Mouse (Mus musculus) midbrain, embryonic 16.5 days (tissue): ENCODE measurements around the gene Lfng. TPM values are rescaled to one million over a fixed set of nuclear protein-coding genes. Genes with fewer than 3 reads are reported as not detected.

Source experiments
- ATAC-seq: fragments of 200-750 bp; cut with Nextera tagmentation; 2 replicates; pipeline ENCODE4 v1.8.0; 2017; ENCODE audit warnings: moderate TSS enrichment
- H3K27ac ChIP-seq: fragments of 300-500 bp; sonication (generic); 2 replicates; pipeline ENCODE4 v1.5.1; 2014; ENCODE audit warnings: mild to moderate bottlenecking, low read length, mixed read lengths
- H3K27me3 ChIP-seq: fragments of 300-500 bp; sonication (generic); 2 replicates; pipeline ENCODE4 v1.6.1; 2014; ENCODE audit warnings: low read depth, low read length, mixed read lengths; ENCODE audit not compliant: control insufficient read depth, insufficient read depth
- H3K36me3 ChIP-seq: fragments of 300-500 bp; sonication (generic); 2 replicates; pipeline ENCODE4 v1.6.1; 2014; ENCODE audit warnings: mild to moderate bottlenecking, low read length, moderate library complexity, mixed read lengths; ENCODE audit not compliant: control insufficient read depth, insufficient read depth
- H3K4me1 ChIP-seq: fragments of 300-500 bp; sonication (generic); 2 replicates; pipeline ENCODE4 v1.6.1; 2014; ENCODE audit warnings: mild to moderate bottlenecking, low read length, mixed read lengths; ENCODE audit not compliant: control insufficient read depth, insufficient read depth
- H3K4me2 ChIP-seq: fragments of 300-500 bp; sonication (generic); 2 replicates; pipeline ENCODE4 v1.6.1; 2014; ENCODE audit warnings: mild to moderate bottlenecking, low read length, mixed read lengths
- H3K4me3 ChIP-seq: fragments of 300-500 bp; sonication (generic); 2 replicates; pipeline ENCODE4 v1.5.1; 2014; ENCODE audit warnings: low read depth, mild to moderate bottlenecking, low read length, moderate library complexity, mixed read lengths
- H3K9ac ChIP-seq: fragments of 300-500 bp; sonication (generic); 2 replicates; pipeline ENCODE4 v1.6.1; 2014; ENCODE audit warnings: low read depth, low read length, mixed read lengths
- H3K9me3 ChIP-seq: fragments of 300-500 bp; sonication (generic); replicated peaks from 2 replicates; pipeline ENCODE4 v1.6.1; 2014; ENCODE audit warnings: mild to moderate bottlenecking, low read length, mixed read lengths; ENCODE audit not compliant: control insufficient read depth, poor library complexity, severe bottlenecking
- WGBS: fragments of 180-500 bp; shearing (Covaris S2); extraction: QIAGEN DNeasy Blood & Tissue Kit; methylation state at CpG from one replicate; pipeline ENCODE4 v1.1.7; 2014; 5-methylcytosine and 5-hydroxymethylcytosine counted together
- polyA plus RNA-seq: library from polyadenylated mRNA; unstranded; fragments of >200 nt; fragmentation: Nextera tagmentation; extraction: Ambion mirVana; gene quantifications from 2 replicates; pipeline ENCODE4 v1.2.1, GENCODE M21; 2015

The Lfng gene
- polyA plus RNA-seq, 1 experiment from 2014 or later: 23.1 TPM

DNA sequence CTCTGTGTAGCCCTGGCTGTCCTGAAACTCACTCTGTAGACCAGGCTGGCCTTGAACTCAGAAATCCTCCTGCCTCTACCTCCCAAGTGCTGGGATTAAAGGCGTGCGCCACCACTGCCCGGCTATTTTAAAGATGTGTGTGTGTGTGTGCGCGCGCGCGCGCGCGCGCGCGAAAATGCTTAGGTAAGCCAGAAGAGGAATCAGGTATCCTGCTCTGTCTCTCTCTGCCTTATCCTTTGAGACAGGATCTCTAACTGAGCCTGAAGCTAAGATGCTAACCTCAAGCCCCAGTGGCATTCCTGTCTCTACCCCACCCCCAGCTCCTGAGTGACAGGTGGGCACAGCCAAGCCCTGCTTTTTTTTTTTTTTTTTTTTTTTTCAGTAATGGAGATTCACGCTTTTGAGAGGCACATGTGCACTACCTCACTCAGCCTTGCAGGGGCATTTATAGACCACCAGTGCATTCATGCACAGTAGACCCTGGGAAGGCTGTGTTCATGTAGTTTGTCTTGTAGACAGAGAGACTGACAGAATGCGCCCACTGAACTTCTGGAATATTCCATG lies 38.0 kb upstream of the Lfng start:
- Histone ChIP-seq H3K36me3 (no peaks in the 10 kb centered on the region), H3K27me3 (no peaks in the 10 kb centered on the region), H3K4me2 (no peak overlapping the region), H3K9me3 (no peaks in the 10 kb centered on the region), H3K4me3 (no peak overlapping the region), H3K4me1 (no peaks in the 10 kb centered on the region; the same call in 1 of the 2 replicates), H3K9ac (no peak overlapping the region), H3K27ac (no peak overlapping the region)
- 87% methylated on average over 16 of the region's 16 CpGs for WGBS
- ATAC-seq: no peak

DNA sequence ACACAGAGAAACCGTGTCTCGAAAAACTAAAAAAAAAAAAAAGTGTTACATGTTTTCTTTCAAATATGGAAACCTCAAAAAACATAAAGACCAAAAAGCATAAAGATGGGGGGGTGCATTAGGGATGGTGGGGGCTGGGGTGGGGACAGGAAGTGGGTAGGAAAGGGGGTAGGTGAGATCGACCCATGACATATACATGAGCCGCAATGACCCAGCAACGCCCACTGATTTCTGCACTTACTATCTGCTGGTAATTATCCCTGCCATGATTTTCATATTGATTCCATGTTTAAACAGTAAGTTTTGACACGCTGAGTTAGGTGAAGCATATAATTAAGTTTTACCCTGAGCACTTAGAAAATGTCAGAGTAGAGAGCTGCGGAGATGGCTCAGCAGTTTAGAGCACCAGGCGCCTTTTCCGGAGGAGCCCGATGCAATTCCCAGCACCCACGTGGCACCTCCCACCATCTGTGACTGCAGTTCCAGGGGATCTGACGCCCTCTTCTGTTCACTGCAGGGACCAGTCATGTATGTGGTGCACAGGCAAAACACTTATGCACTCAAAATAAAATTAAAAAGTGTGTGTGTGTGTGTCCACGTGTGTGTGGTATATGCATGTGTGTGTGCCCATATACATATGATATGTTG lies 36.8 kb upstream of the Lfng start:
- Histone ChIP-seq H3K4me1 (no peaks in the 10 kb centered on the region; the same call in 1 of the 2 replicates), H3K36me3 (no peaks in the 10 kb centered on the region), H3K9me3 (no peaks in the 10 kb centered on the region), H3K9ac (no peak overlapping the region), H3K4me3 (no peak overlapping the region), H3K27ac (no peak overlapping the region), H3K4me2 (no peak overlapping the region), H3K27me3 (no peaks in the 10 kb centered on the region)
- ATAC-seq: no peak
- 80% methylated on average over 13 of the region's 13 CpGs for WGBS

DNA sequence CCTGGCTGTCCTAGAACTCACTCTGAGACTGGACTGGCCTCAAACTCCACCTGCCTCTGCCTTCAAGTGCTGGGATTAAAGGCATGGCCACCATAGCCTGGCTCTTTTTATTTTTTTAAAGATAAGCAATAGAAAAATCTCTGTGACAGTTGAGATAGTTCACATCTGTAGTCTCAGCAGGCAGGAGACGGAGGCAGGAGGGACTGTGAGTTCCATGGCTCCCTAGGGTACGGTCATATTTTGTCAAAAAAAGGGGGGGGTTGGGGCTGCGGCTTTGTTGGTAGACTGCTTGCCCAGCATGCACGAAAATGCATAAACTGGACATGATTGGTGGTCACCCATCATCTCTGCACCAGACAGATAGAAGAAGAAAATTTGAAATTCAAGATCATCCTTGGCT lies 35.9 kb upstream of the Lfng start:
- no peaks in the 10 kb centered on the region; the same call in 1 of the 2 replicates for H3K4me1 ChIP-seq
- H3K9ac ChIP-seq: no peak overlapping the region
- H3K9me3 ChIP-seq: no peaks in the 10 kb centered on the region
- H3K27me3 ChIP-seq: no peaks in the 10 kb centered on the region
- 57% methylated on average over 4 of the region's 4 CpGs for WGBS
- no peak overlapping the region for H3K4me3 ChIP-seq
- no peak overlapping the region for H3K27ac ChIP-seq
- no peaks in the 10 kb centered on the region for H3K36me3 ChIP-seq
- H3K4me2 ChIP-seq: no peak overlapping the region
- ATAC-seq: no peak

DNA sequence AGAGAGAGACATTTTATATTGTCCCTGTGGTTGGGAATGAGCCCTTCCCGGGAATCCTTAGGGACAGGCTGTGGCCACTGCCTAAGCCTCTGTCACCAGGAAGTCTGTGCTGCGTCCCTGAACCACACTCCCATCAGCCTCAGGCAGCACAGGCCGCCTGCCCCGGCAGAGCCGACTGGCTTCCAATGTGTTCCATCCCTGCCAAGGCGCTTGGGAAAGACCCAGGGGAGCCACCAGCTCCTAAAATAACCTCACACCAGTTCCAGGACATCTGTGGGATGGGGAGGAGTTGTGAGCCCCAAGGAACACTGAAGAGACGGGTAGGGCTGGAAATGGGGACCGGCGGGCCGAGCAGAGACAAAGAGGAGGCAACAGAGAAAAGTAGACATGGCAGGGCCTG lies 35.4 kb upstream of the Lfng start:
- Histone ChIP-seq H3K9me3 (no peaks in the 10 kb centered on the region), H3K27ac (no peak overlapping the region), H3K27me3 (no peaks in the 10 kb centered on the region), H3K4me2 (no peak overlapping the region), H3K4me1 (no peaks in the 10 kb centered on the region; the same call in 1 of the 2 replicates), H3K9ac (no peak overlapping the region), H3K4me3 (no peak overlapping the region), H3K36me3 (no peaks in the 10 kb centered on the region)
- 56% methylated on average over 10 of the region's 10 CpGs for WGBS
- no peak for ATAC-seq

DNA sequence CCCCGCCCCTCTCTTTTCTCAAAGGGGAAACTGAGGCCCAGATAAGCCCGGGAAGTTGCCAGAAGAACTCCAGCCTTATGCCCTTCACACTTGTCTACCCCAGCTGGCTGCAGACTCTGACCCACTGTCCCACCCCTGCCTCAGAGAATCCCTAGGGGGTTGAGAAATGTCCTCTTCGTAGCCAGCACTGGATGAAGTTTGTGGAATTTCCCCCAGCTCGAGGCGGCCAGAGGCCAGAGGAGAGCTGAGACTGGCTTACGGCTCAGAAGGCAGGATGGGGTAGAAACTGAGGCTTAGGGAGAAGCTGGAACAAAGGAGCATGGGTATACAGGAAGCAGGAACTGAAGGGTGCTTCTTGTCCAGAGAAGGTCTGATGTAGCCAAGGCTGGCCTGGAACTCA lies 34.5 kb upstream of the Lfng start:
- 78% methylated on average over 6 of the region's 6 CpGs for WGBS
- Histone ChIP-seq H3K9me3 (no peaks in the 10 kb centered on the region), H3K27me3 (no peaks in the 10 kb centered on the region), H3K4me3 (no peak overlapping the region), H3K4me1 (no peaks in the 10 kb centered on the region), H3K36me3 (no peaks in the 10 kb centered on the region), H3K9ac (no peak overlapping the region), H3K27ac (no peak overlapping the region), H3K4me2 (no peak overlapping the region)
- no peak for ATAC-seq

DNA sequence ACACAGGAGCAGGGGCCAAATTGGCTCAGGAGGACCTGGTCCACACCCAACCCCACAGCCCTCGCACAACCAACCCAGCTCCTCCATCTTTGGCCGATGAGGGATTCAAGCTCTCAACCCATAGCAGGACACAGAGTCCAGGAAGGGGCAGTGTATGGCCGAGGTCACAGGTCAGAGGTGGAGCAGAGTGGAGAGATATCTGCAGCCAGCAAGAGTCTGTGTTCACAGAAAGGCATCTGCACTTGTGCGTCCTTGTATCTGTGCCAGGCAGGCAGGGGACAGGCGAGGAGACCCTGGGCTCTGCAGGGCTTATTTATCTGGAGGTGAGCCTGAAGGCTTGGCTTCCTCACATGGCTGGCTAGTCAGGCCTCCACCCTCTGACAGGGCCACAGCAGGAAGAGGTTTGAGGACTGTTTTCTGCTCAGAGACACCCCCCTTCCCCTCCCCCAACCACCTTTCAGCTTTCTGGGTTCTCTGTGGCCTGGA lies 31.7 kb upstream of the Lfng start:
- 73% methylated on average over 5 of the region's 5 CpGs for WGBS
- H3K9me3 ChIP-seq: no peaks in the 10 kb centered on the region
- peaks cover 5% of the 10 kb centered on the region; the same call in 1 of the 2 replicates for H3K4me1 ChIP-seq
- no peak overlapping the region for H3K9ac ChIP-seq
- H3K4me2 ChIP-seq: no peak overlapping the region
- H3K27ac ChIP-seq: no peak overlapping the region
- H3K27me3 ChIP-seq: no peaks in the 10 kb centered on the region
- H3K4me3 ChIP-seq: no peak overlapping the region
- ATAC-seq: no peak
- H3K36me3 ChIP-seq: no peaks in the 10 kb centered on the region

DNA sequence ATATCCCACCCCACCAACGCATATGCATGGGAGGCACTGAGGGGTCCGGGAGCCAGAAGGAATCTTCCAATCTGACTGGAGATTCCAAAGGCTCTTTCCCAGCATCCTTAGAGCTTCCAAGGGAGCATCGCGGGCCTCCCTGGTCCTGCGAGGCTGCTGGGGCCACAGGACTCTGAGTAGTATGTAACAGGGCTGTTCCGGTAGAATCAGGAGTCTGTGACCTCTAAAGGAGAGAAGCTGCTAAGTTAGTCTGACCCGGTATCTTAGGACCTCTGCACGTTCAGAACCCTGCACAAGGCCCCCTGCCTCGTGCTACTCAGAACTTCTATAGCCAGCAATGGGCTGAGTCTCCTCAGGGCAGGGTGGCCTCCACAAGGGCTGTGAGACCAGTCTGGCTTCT lies 27.9 kb upstream of the Lfng start:
- 0 out of 2 replicates have a peak, but pooled peaks have one; percentile 23 for ATAC-seq
- no peak overlapping the region for H3K9ac ChIP-seq
- peaks cover 15% of the 10 kb centered on the region for H3K4me1 ChIP-seq
- no peaks in the 10 kb centered on the region for H3K9me3 ChIP-seq
- no peaks in the 10 kb centered on the region for H3K36me3 ChIP-seq
- 18% methylated on average over 9 of the region's 9 CpGs for WGBS
- H3K4me3 ChIP-seq: no peak overlapping the region
- H3K4me2 ChIP-seq: no peak overlapping the region
- no peaks in the 10 kb centered on the region for H3K27me3 ChIP-seq
- no peak overlapping the region for H3K27ac ChIP-seq

DNA sequence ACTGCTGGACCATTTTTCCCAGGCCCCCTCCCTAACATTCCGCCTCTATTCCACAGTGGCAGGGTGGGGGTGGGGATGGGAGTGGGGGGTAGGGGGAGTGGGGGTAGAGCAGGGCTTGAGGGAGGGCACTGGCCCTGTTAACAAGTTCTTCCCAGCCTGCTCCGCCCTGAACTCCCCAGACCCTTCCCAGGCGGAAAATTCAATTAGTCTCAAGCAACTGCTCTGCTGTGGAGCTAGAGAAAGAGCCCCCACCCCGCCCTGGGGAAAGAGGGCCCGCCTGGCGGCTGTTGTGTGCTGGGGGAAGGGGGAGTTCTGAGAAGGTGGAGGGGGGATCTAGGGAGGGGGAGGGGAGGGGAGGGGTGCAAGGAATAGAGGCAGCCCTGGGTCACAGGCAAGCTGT lies 27.3 kb upstream of the Lfng start:
- Histone ChIP-seq H3K9me3 (no peaks in the 10 kb centered on the region), H3K4me2 (no peak overlapping the region), H3K4me1 (peaks cover 16% of the 10 kb centered on the region), H3K27ac (no peak overlapping the region), H3K4me3 (no peak overlapping the region), H3K9ac (no peak overlapping the region), H3K27me3 (no peaks in the 10 kb centered on the region), H3K36me3 (no peaks in the 10 kb centered on the region)
- ATAC-seq: peak; percentile 50
- 8% methylated on average over 6 of the region's 6 CpGs for WGBS

DNA sequence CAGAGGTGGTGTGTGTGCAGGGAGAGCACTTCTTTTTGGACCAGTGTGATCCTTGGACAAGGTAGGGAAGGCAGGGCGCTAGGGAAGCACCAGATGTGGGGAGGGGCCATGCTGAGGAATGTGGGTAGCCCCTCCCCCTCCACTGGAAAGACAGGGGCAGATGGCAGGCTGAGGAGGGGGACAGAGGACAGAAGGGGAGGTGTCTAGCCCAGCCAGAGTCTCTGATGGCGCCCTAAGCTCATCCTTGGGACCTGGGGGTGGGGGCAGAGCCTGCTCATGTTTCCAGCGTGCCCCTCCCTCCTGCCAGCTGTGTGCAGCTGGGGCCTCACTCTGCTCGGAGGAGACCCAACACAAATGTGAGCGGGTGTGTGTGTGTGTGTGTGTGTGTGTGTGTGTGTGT lies 25.6 kb upstream of the Lfng start:
- Histone ChIP-seq H3K4me2 (no peak overlapping the region), H3K9ac (no peak overlapping the region), H3K27ac (no peak overlapping the region), H3K36me3 (no peaks in the 10 kb centered on the region), H3K4me3 (no peak overlapping the region), H3K27me3 (no peaks in the 10 kb centered on the region), H3K9me3 (no peaks in the 10 kb centered on the region), H3K4me1 (peaks cover 16% of the 10 kb centered on the region)
- ATAC-seq: no peak
- WGBS: 4% methylated on average over 5 of the region's 5 CpGs
